Mouse (Mus musculus) kidney, adult 2 months (tissue): ENCODE measurements around the gene Tbx1.

Source experiments
- CTCF ChIP-seq: fragments of 200-500 bp; conservative IDR thresholded peaks from 2 replicates; pipeline ENCODE4 v1.5.1; 2011; ENCODE audit warnings: low read depth, mild to moderate bottlenecking, control low read depth, low read length, moderate library complexity, mixed read lengths; ENCODE audit not compliant: insufficient read depth, insufficient read length
- POLR2A ChIP-seq: fragments of 200-500 bp; IDR thresholded peaks from one replicate; pipeline ENCODE4 v1.6.1; 2011; ENCODE audit warnings: low read depth, low read length, control low read depth

DNA sequence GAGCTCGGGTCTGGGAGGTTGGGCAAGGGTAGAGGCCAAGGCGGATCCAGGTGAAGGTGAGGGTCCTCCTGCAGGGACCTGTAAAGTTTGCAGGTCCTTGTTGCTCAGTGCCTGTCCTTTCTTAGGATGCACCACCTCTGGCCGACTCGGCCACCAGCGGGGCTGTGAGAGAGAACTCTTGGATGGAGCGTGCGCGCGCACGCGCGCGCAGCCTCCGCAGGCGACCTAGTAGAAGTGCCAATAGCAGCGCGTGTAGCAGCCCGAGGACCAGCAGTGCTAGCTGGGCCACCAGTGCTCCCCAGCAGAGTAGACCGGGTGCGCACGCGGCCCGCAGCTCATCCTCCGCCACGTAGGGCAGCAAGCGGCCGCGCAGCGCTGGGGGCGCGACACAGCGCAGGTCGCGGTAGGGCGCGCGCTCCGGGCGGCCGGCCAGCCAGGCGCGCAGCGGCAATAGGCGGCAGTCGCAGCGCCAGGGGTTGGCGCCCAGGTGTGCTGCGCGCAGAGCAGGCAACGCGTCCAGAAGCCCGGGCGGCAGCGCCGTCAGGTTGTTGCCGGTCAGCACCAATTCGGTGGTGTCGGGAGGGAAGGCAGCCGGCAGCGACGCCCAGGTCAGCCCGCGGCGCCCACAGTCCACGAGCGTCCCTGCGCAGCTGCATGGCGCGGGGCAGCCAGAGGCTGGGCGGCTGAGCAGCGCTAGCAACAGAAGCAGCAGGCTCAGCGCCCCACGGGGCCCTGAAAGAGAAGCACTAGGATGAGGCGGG, 30.3 kb upstream of the Tbx1 start:
- TF ChIP-seq CTCF (no peak), POLR2A (no peak)
